Mouse (Mus musculus): ENCODE results near the gene Nid1.
A peak's percentile ranks its signal among the peaks of the same experiment; 100 is the strongest.

Nid1 gene

DNA sequence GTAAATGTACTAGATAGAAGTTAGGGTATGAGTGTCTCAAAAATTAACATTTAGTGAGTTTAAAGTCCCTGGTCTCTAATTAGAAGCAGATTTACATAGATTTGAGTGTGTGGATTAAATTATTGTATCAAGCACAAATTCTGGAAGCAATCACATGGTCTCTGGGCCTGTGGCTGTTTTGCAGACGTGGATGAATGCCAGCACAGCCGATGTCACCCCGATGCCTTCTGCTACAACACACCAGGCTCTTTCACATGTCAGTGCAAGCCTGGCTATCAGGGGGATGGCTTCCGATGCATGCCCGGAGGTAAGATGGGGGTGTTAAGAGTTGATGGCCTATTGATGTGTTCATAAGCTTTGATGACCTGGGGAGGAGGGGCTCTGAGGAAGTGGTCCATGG is 52.5 kb downstream of the Nid1 start:
- no peak for DNase-seq (ENCODE audit: low spot score in 2 of 2)

- no peak for DNase-seq (ENCODE audit: low spot score in 2 of 2)
Measured at GRCm38 (mm10) chr13:13492151-13492550, 54.8 kb downstream of the Nid1 start.

DNA sequence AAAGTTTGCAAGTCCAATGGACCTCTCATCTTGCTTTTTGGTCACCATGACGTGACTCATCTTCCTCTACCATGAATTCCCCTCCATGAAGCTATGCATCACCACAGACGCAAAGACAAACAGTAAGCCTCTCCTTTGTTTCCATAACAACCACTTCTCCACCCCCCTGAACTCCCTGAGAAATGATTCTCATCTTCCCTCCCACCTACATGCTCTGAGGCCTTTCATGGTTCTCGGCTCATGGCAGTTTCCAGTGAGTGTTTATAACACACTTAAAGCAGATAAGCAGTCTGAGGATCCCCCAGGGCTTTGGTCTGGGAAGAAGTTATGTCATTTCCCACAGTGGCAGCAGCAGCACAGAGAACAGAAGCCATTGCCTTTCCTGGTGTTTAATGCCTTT is 56.2 kb downstream of the Nid1 start:
- peak in 1 of 2 experiments; percentile 30 for DNase-seq (ENCODE audit: low spot score in 2 of 2)

- DNase-seq (ENCODE audit: low spot score in 2 of 2): no peak
Measured at GRCm38 (mm10) chr13:13498022-13498421, 60.7 kb downstream of the Nid1 start.

GRCm38 (mm10) chr13:13502406-13502805 is 65.1 kb downstream of the Nid1 start:
- no peak for DNase-seq (ENCODE audit: low spot score in 2 of 2)

GRCm38 (mm10) chr13:13503695-13504386 is 66.5 kb downstream of the Nid1 start:
- no peak for DNase-seq (ENCODE audit: low spot score in 2 of 2)

- DNase-seq (ENCODE audit: low spot score in 2 of 2): no peak
Measured at GRCm38 (mm10) chr13:13505063-13505462, 67.7 kb downstream of the Nid1 start.

DNA sequence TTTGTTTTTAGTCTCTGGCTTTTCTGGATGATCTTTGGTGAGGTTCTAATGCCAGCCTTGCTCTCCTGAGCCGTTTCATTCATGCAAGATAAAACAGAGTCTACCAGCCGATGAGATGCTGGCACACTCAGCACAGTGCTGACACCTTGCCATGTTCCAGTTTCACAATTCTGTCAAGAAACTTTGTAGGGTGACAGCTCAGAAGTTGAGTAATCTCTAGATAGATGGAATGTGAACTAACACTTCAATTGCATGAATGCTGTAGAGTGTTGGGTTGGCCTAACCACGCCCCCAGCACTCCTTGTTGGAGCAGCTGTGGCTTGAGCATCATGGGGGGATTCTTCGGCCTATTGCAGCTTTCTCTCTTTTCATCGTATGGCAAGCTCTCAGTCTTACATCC is 69.2 kb downstream of the Nid1 start:
- no peak for DNase-seq (ENCODE audit: low spot score in 2 of 2)

DNA sequence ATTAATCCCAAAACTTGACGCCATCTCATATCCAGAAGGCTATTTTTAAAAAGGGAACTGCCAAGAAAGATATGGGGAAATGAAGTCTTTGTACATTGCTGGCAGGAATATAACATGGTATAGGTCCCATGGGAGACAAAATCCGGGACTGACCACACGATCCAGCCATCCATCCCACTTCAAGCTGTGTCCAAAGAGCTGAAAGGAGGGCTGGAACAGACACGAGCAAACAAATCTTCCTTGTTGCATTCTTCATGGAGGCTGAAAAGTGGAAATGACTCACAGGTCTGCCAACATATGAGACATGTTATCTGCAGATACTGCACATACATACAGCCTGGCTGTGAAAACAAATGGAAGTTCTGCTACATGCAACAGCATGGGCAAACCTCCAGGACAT is 77.5 kb downstream of the Nid1 start:
- DNase-seq (ENCODE audit: low spot score in 2 of 2): no peak

DNA sequence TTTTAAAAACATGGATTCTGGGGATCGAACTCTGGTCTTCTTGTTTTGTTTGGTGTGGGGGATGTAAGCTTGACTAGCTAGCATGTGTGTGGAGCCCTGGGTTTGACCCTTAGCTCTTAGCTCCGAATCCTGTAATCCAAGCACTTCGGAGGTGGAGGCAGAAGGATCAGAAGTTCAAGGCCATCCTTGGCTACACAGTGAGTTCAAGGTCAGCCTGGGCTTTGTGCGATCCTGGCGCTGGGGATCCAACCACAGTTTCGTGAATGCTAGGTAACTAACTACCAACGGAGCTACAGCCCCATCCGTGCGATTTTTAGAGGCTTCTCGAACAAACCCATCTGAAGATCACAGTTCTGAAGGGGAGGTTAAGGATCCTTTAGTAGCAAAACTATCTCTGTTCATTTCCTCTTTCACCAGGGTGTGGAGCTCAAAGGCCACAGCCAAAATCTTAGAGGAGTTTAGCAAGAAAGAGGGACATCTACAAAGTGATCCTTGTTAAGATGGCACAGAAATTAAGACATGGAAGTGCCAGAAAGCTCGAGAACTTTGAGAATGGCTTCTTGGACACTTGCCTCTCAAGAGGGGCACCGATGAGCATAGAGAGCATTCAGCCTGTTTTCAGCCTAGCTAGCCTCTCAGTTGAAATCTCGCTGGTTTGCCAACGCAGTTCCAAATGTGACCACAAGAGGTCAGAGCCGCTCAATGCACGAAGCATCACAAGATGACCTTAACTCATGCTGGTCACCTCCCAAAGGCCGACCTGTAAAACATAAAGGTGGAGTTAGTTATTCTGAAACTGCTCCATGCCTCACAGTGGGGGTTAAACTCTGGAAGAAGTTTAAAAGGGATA is 79.2 kb downstream of the Nid1 start:
- DNase-seq (ENCODE audit: low spot score in 2 of 2): peak; percentile 61

DNA sequence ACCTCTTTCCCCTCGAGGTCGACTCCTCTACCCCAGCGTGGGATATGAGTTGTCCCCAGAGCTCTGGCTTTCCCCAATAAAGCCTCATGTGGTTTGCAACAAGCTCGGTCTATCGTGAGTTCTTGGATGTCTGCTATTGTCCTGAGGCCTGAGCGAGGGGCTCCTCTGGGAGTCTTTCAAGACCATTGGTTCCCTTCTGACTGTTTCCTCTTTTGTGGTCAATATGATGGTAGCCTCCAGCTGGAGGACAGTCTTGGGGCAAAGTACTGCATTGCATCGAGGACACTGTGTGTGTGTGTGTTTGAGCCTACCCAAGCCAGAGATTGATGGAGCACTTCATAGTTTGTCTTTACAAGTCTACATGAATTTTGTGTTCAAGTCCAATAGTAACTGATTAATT is 80.8 kb downstream of the Nid1 start:
- no peak for DNase-seq (ENCODE audit: low spot score in 2 of 2)

GRCm38 (mm10) chr13:13520436-13520835 is 83.1 kb downstream of the Nid1 start:
- no peak for DNase-seq (ENCODE audit: low spot score in 2 of 2)

DNA sequence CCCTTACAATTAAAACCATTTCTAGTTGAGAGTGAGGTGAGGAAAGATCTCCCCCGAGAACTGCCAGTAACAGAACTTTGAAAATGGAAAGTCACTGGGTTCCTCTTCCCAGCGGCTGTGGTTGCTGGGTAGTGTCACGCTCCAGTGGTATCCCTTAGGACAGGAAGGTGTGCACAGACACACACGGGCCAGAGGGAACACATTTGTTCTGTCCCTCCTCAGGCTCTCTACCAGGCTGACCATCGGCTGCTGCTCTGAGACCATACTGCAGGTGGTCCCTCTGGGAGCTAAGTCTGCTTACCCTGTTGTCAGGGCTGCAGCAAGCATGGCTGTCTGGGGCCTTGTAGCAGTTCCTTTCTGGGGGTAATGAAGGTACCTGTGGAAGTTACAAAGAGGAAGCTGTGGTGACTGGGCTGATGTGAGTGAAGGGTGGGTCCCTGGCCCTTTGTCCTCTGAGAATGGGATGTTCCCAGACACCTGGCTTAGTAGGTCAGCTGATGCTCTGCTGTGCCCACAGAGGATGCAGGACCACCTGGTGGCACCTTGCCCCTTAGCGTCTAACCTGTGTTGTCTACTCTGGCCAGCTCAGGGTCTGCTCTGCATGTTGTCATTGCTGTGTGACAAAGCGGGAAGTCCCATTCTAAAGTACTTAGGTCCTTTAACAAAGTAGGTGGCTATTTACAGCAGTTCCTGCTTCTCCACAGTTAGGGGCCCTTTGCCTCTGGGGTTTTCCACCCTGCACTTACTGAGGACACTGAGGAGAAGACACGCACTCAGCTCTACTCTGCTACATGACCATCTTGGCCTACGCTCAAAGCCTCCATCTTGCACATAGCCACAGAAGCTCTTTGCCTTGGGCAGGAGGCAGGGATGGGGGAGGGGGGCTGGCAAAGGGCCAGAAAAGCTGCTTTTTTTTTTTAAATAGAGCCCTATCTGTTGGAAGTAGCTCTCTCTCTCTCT is 86.6 kb downstream of the Nid1 start:
- no peak for DNase-seq (ENCODE audit: low spot score in 2 of 2)

DNA sequence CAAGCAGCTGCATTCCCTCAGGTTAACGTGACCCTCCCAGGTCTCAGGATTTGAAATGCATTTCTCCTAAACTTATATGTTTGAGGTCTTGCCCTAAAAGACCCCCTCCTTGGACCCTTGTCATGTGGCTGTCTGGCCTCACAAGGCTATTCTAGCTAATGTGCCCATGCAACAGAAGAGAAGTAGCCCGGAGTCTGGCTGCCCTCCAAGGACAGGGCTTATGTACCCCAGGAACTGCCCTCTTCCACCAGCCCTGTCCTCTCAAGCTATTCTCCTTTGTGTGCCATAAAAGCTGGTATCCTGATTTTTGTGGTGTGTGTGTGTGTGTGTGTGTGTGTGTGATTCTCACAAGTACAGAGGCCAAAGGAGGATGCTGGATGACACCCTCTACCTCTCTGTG is 87.9 kb downstream of the Nid1 start:
- no peak for DNase-seq (ENCODE audit: low spot score in 2 of 2)

GRCm38 (mm10) chr13:13525877-13526276 is 88.5 kb downstream of the Nid1 start:
- DNase-seq (ENCODE audit: low spot score in 2 of 2): no peak

GRCm38 (mm10) chr13:13529115-13529542 is 91.8 kb downstream of the Nid1 start:
- DNase-seq (ENCODE audit: low spot score in 2 of 2): no peak

DNA sequence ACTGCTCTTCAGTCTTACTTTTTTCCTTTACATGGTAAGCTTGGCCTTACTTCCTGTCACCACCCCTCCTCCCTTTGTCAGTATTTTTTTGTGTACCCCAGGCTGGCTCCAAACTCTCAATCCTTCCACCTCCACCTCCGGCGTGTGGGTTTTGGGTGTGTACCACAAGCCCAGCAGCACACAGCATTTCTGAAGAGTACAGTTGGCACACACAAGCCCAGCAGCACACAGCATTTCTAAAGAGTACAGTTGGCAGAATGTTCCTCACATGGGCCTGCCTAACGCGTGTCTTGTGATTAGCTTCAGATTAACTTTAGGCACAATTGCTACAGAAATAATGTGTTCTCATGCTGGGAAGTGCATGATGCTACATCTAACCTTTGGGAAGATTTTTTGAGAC is 93.6 kb downstream of the Nid1 start:
- DNase-seq (ENCODE audit: low spot score in 2 of 2): peak in 1 of 2 experiments; percentile 22

GRCm38 (mm10) chr13:13531923-13532322 is 94.6 kb downstream of the Nid1 start:
- no peak for DNase-seq (ENCODE audit: low spot score in 2 of 2)

DNA sequence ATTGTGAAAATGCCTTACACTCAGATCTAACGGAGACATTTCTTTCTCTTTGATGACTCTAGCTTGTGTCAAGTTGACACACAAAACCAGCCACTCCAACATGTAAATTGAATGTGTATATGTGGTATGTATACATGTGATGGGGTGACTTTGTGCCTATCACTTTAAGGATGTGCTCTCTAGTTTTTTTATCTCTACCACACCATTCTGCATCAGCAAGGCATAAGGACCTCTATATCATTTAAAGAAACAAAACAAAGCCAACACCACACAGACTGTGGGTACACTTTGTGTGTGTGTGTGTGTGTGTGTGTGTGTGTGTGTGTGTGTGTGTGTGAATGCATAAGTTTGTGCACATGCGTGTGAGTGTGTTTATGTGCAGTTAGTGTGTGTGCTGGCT is 99.2 kb downstream of the Nid1 start:
- DNase-seq (ENCODE audit: low spot score in 2 of 2): no peak

GRCm38 (mm10) chr13:13537272-13538015 is 100.1 kb downstream of the Nid1 start:
- no peak for DNase-seq (ENCODE audit: low spot score in 2 of 2)

- no peak for DNase-seq (ENCODE audit: low spot score in 2 of 2)
Measured at GRCm38 (mm10) chr13:13538585-13539300, 101.4 kb downstream of the Nid1 start.

Data from right cerebral cortex, postnatal 36 days (tissue).